Mouse (Mus musculus) hindbrain, embryonic 16.5 days (tissue): ENCODE measurements around the gene Olfr625-ps1. TPM values are rescaled to one million over a fixed set of nuclear protein-coding genes. Genes with fewer than 3 reads are reported as not detected.

Experiments
- ATAC-seq: fragments of 200-750 bp; cut with Nextera tagmentation; 2 replicates; pipeline ENCODE4 v1.8.0; 2017; ENCODE audit warnings: moderate TSS enrichment, moderate library complexity
- H3K27ac ChIP-seq: fragments of 300-500 bp; sonication (generic); 2 replicates; pipeline ENCODE4 v1.5.1; 2014; ENCODE audit warnings: low read depth, mild to moderate bottlenecking, control low read depth, low read length, moderate library complexity
- H3K27me3 ChIP-seq: fragments of 300-500 bp; sonication (generic); replicated peaks from 2 replicates; pipeline ENCODE4 v1.6.1; 2014; ENCODE audit warnings: low read length; ENCODE audit not compliant: control insufficient read depth, insufficient read depth
- H3K36me3 ChIP-seq: fragments of 300-500 bp; sonication (generic); 2 replicates; pipeline ENCODE4 v1.6.1; 2014; ENCODE audit warnings: mild to moderate bottlenecking, low read length, moderate library complexity, mixed read lengths; ENCODE audit not compliant: control insufficient read depth, insufficient read depth
- H3K4me1 ChIP-seq: fragments of 300-500 bp; sonication (generic); 2 replicates; pipeline ENCODE4 v1.6.1; 2014; ENCODE audit warnings: low read depth, low read length; ENCODE audit not compliant: control insufficient read depth, insufficient read depth
- H3K4me2 ChIP-seq: fragments of 300-500 bp; sonication (generic); 2 replicates; pipeline ENCODE4 v1.6.1; 2014; ENCODE audit warnings: mild to moderate bottlenecking, low read length, control low read depth, moderate library complexity
- H3K4me3 ChIP-seq: fragments of 300-500 bp; sonication (generic); 2 replicates; pipeline ENCODE4 v1.5.1; 2014; ENCODE audit warnings: mild to moderate bottlenecking, low read length, control low read depth, moderate library complexity
- H3K9ac ChIP-seq: fragments of 300-500 bp; sonication (generic); 2 replicates; pipeline ENCODE4 v1.6.1; 2014; ENCODE audit warnings: low read depth, mild to moderate bottlenecking, control low read depth, low read length, moderate library complexity
- H3K9me3 ChIP-seq: fragments of 300-500 bp; sonication (generic); 2 replicates; pipeline ENCODE4 v1.6.1; 2014; ENCODE audit warnings: mild to moderate bottlenecking, low read length, moderate library complexity; ENCODE audit not compliant: control insufficient read depth
- WGBS: fragments of 180-500 bp; shearing (Covaris S2); extraction: QIAGEN DNeasy Blood & Tissue Kit; methylation state at CpG from one replicate; pipeline ENCODE4 v1.1.7; 2014; 5-methylcytosine and 5-hydroxymethylcytosine counted together
- polyA plus RNA-seq: library from polyadenylated mRNA; unstranded; fragments of >200 nt; fragmentation: Nextera tagmentation; extraction: Ambion mirVana; gene quantifications from 2 replicates; pipeline ENCODE4 v1.2.1, GENCODE M21; 2015

Olfr625-ps1 gene
- polyA plus RNA-seq, 1 experiment from 2014 or later: not detected

DNA sequence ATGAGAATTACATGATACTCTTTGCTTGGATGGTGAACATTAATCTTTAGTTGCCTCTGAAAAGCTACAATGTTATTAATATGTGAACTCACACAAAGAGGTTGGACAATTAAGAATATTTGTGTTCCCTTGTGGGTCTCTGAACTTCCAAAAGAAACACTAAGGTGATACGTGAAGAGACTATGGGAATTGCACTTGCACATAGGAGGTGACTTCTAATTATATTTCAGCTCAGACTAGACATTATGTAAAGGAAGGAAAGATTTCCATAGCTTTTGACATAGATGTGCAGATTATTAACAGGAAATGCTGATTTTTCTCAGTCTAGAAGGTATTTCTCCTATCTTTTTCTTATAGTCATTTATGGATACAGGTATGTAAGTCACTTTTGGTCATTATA is 47.6 kb downstream of the Olfr625-ps1 start, which contains the start of gene Olfr628:
TSS of gene Olfr628 (plus strand) at position 301 of the 400 bp plus-strand sequence.
- no peak for ATAC-seq
- Histone ChIP-seq H3K36me3 (no peaks in the 10 kb centered on the region), H3K27ac (no peak within 1 kb of the TSS), H3K9me3 (no peaks in the 10 kb centered on the region), H3K27me3 (no peaks in the 10 kb centered on the region), H3K4me1 (no peaks in the 10 kb centered on the region), H3K4me3 (no peak within 1 kb of the TSS), H3K4me2 (no peak within 1 kb of the TSS), H3K9ac (no peak within 1 kb of the TSS)
- WGBS: 95% methylated on average over 1 of the region's 1 CpGs

Other genes starting within 250 kb of the Olfr625-ps1 start
- not detected in 2 replicates for gene Olfr605, start 237.3 kb upstream of the Olfr625-ps1 start, polyA plus RNA-seq
- gene Olfr606, start 233.7 kb upstream of the Olfr625-ps1 start, polyA plus RNA-seq: not detected in 2 replicates
- not detected in 2 replicates for gene Olfr607, start 218.6 kb upstream of the Olfr625-ps1 start, polyA plus RNA-seq
- not detected in 2 replicates for gene Olfr608, start 212.8 kb upstream of the Olfr625-ps1 start, polyA plus RNA-seq
- gene Olfr609, start 184.7 kb upstream of the Olfr625-ps1 start, polyA plus RNA-seq: not detected in 2 replicates
- not detected in 2 replicates for gene Olfr610, start 170.6 kb upstream of the Olfr625-ps1 start, polyA plus RNA-seq
- gene Olfr611, start 161.9 kb upstream of the Olfr625-ps1 start, polyA plus RNA-seq: not detected in 2 replicates
- gene Olfr612, start 140.0 kb upstream of the Olfr625-ps1 start, polyA plus RNA-seq: not detected in 2 replicates
- gene Olfr613, start 134.6 kb upstream of the Olfr625-ps1 start, polyA plus RNA-seq: not detected in 2 replicates
- not detected in 2 replicates for gene Olfr615, start 126.6 kb upstream of the Olfr625-ps1 start, polyA plus RNA-seq
- not detected in 2 replicates for gene Olfr616, start 113.6 kb upstream of the Olfr625-ps1 start, polyA plus RNA-seq
- gene Olfr617, start 109.7 kb upstream of the Olfr625-ps1 start, polyA plus RNA-seq: not detected in 2 replicates
- 0.16 TPM in 1 of 2 replicates, not detected in the other for gene Olfr618, start 92.6 kb upstream of the Olfr625-ps1 start, polyA plus RNA-seq
- gene Olfr619, start 82.1 kb upstream of the Olfr625-ps1 start, polyA plus RNA-seq: not detected in 2 replicates
- gene Olfr620, start 70.2 kb upstream of the Olfr625-ps1 start, polyA plus RNA-seq: not detected in 2 replicates
- not detected in 2 replicates for gene Olfr622, start 40.0 kb upstream of the Olfr625-ps1 start, polyA plus RNA-seq
- gene Olfr623, start 19.0 kb upstream of the Olfr625-ps1 start, polyA plus RNA-seq: not detected in 2 replicates
- gene Olfr624, start 11.5 kb upstream of the Olfr625-ps1 start, polyA plus RNA-seq: not detected in 2 replicates
- not detected in 2 replicates for gene Olfr243, start 32.0 kb downstream of the Olfr625-ps1 start, polyA plus RNA-seq
- not detected in 2 replicates for gene Olfr628, start 47.7 kb downstream of the Olfr625-ps1 start, polyA plus RNA-seq
- gene Olfr629, start 62.2 kb downstream of the Olfr625-ps1 start, polyA plus RNA-seq: not detected in 2 replicates
- not detected in 2 replicates for gene Olfr630, start 74.6 kb downstream of the Olfr625-ps1 start, polyA plus RNA-seq
- not detected in 2 replicates for gene Olfr69, start 88.9 kb downstream of the Olfr625-ps1 start, polyA plus RNA-seq
- gene Olfr68, start 97.0 kb downstream of the Olfr625-ps1 start, polyA plus RNA-seq: not detected in 2 replicates
- gene Olfr67, start 109.1 kb downstream of the Olfr625-ps1 start, polyA plus RNA-seq: not detected in 2 replicates
- gene Hbb-bt, start 131.3 kb downstream of the Olfr625-ps1 start, polyA plus RNA-seq: 1,299 and 1,681 TPM in 2 replicates
- 4,904 and 5,594 TPM in 2 replicates for gene Hbb-bs, start 145.4 kb downstream of the Olfr625-ps1 start, polyA plus RNA-seq
- not detected in 2 replicates for gene Hbb-bh2, start 157.8 kb downstream of the Olfr625-ps1 start, polyA plus RNA-seq
- 0.37 TPM in 1 of 2 replicates, not detected in the other for gene Hbb-bh1, start 160.4 kb downstream of the Olfr625-ps1 start, polyA plus RNA-seq
- 13.4 and 35.4 TPM in 2 replicates for gene Hbb-y, start 170.5 kb downstream of the Olfr625-ps1 start, polyA plus RNA-seq
- gene Olfr66, start 203.5 kb downstream of the Olfr625-ps1 start, polyA plus RNA-seq: not detected in 2 replicates
- not detected in 2 replicates for gene Olfr64, start 211.8 kb downstream of the Olfr625-ps1 start, polyA plus RNA-seq
- gene Olfr65, start 220.8 kb downstream of the Olfr625-ps1 start, polyA plus RNA-seq: not detected in 2 replicates
- not detected in 2 replicates for gene Olfr631, start 246.1 kb downstream of the Olfr625-ps1 start, polyA plus RNA-seq